Mouse (Mus musculus) olfactory bulb, adult 2 months (tissue): ENCODE measurements around the gene Fam49a. TPM values are rescaled to one million over a fixed set of nuclear protein-coding genes. Genes with fewer than 3 reads are reported as not detected.

ENCODE experiments used
- H3K27ac ChIP-seq: fragments of 200-500 bp; 2 replicates; pipeline ENCODE4 v1.5.1; 2012; ENCODE audit warnings: low read depth, low read length; ENCODE audit not compliant: insufficient read depth
- H3K4me1 ChIP-seq: fragments of 200-500 bp; 2 replicates; pipeline ENCODE4 v1.6.1; 2012; ENCODE audit warnings: low read length; ENCODE audit not compliant: control insufficient read depth, insufficient read depth
- H3K4me3 ChIP-seq: fragments of 200-500 bp; 2 replicates; pipeline ENCODE4 v1.5.1; 2012; ENCODE audit warnings: mild to moderate bottlenecking, low read depth, low read length, moderate library complexity; ENCODE audit not compliant: insufficient read depth
- CTCF ChIP-seq: fragments of 200-500 bp; IDR thresholded peaks from 2 replicates; pipeline ENCODE4 v1.5.1; 2012; ENCODE audit warnings: low read depth, mild to moderate bottlenecking, low read length, moderate library complexity; ENCODE audit not compliant: insufficient read depth
- POLR2A ChIP-seq: fragments of 200-500 bp; IDR thresholded peaks from 2 replicates; pipeline ENCODE4 v1.6.1; 2012; ENCODE audit warnings: mild to moderate bottlenecking, low read depth, low read length, moderate library complexity; ENCODE audit not compliant: insufficient read depth
- WGBS: fragments of 180-500 bp; shearing (Covaris S2); methylation state at CpG from one replicate; pipeline ENCODE4 v1.1.7; 2018; 5-methylcytosine and 5-hydroxymethylcytosine counted together
- polyA plus RNA-seq: library from polyadenylated mRNA; stranded (reverse); fragments of >200 nt; gene quantifications from 2 replicates; pipeline ENCODE4 v1.2.4, GENCODE M21; 2012; ENCODE audit warnings: low replicate concordance; ENCODE audit not compliant: missing spikeins, insufficient read depth, insufficient read length

Fam49a gene
- polyA plus RNA-seq, 1 experiment = not detected

GRCm38 (mm10) chr12:12284521-12284920 is 22.6 kb downstream of the Fam49a start:
- peaks cover 8% of the 10 kb centered on the region for H3K4me1 ChIP-seq
- no peak overlapping the region for H3K4me3 ChIP-seq
- TF ChIP-seq POLR2A = no peak
- no peak for TF ChIP-seq CTCF
- WGBS = 70% methylated on average over 6 of the region's 6 CpGs
- no peak overlapping the region for H3K27ac ChIP-seq

GRCm38 (mm10) chr12:12287131-12287786 is 25.3 kb downstream of the Fam49a start:
- Histone ChIP-seq H3K27ac (peak overlapping the region; percentile 59), H3K4me1 (peaks cover 18% of the 10 kb centered on the region), H3K4me3 (no peak overlapping the region)
- 19% methylated on average over 9 of the region's 9 CpGs for WGBS
- no peak for TF ChIP-seq POLR2A
- no peak for TF ChIP-seq CTCF

- Histone ChIP-seq H3K4me1 (peaks cover 20% of the 10 kb centered on the region), H3K4me3 (no peak overlapping the region), H3K27ac (no peak overlapping the region; the same call in 1 of the 2 replicates)
- WGBS = 45% methylated on average over 6 of the region's 6 CpGs
- no peak for TF ChIP-seq POLR2A
- no peak for TF ChIP-seq CTCF
Measured at GRCm38 (mm10) chr12:12287787-12288132, 25.8 kb downstream of the Fam49a start.

- H3K27ac ChIP-seq = no peak overlapping the region
- no peak overlapping the region for H3K4me3 ChIP-seq
- peaks cover 22% of the 10 kb centered on the region for H3K4me1 ChIP-seq
- 88% methylated on average over 1 of the region's 1 CpGs for WGBS
- no peak for TF ChIP-seq CTCF
- TF ChIP-seq POLR2A = no peak
Measured at GRCm38 (mm10) chr12:12288586-12288985, 26.6 kb downstream of the Fam49a start.

- Histone ChIP-seq H3K4me3 (no peak overlapping the region), H3K27ac (no peak overlapping the region), H3K4me1 (peaks cover 22% of the 10 kb centered on the region)
- TF ChIP-seq POLR2A = no peak
- TF ChIP-seq CTCF = no peak
- 37% methylated on average over 3 of the region's 3 CpGs for WGBS
Measured at GRCm38 (mm10) chr12:12289636-12290035, 27.7 kb downstream of the Fam49a start.

- no peak overlapping the region for H3K4me3 ChIP-seq
- WGBS = 15% methylated on average over 5 of the region's 5 CpGs
- TF ChIP-seq POLR2A (no peak), CTCF (no peak)
- peak overlapping the region; percentile 43 for H3K27ac ChIP-seq
- peaks cover 17% of the 10 kb centered on the region for H3K4me1 ChIP-seq
Measured at GRCm38 (mm10) chr12:12292043-12292618, 30.2 kb downstream of the Fam49a start.

GRCm38 (mm10) chr12:12294380-12295171 is 32.6 kb downstream of the Fam49a start:
- Histone ChIP-seq H3K4me1 (peaks cover 18% of the 10 kb centered on the region), H3K27ac (no peak overlapping the region), H3K4me3 (no peak overlapping the region)
- TF ChIP-seq CTCF (no peak), POLR2A (no peak)
- WGBS = 86% methylated on average over 5 of the region's 5 CpGs

GRCm38 (mm10) chr12:12298451-12298850 is 36.5 kb downstream of the Fam49a start:
- H3K4me1 ChIP-seq = peaks cover 16% of the 10 kb centered on the region
- WGBS = 95% methylated on average over 7 of the region's 7 CpGs
- no peak overlapping the region for H3K4me3 ChIP-seq
- H3K27ac ChIP-seq = no peak overlapping the region
- no peak for TF ChIP-seq POLR2A
- no peak for TF ChIP-seq CTCF

- Histone ChIP-seq H3K27ac (no peak overlapping the region), H3K4me3 (no peak overlapping the region), H3K4me1 (peaks cover 16% of the 10 kb centered on the region)
- WGBS = 67% methylated on average over 2 of the region's 2 CpGs
- TF ChIP-seq POLR2A (no peak), CTCF (no peak)
Measured at GRCm38 (mm10) chr12:12299303-12299702, 37.4 kb downstream of the Fam49a start.
